Mouse (Mus musculus) cortical plate, adult 2 months (tissue): ENCODE results near the gene Acadvl.

ENCODE experiments used
- CTCF ChIP-seq: fragments of 200-500 bp; IDR thresholded peaks from 2 replicates; pipeline ENCODE4 v1.5.1; 2011; ENCODE audit warnings: mild to moderate bottlenecking, control low read depth, low read length; ENCODE audit not compliant: insufficient read depth; ENCODE audit errors: extremely low read depth
- POLR2A ChIP-seq: fragments of 200-500 bp; IDR thresholded peaks from 2 replicates; pipeline ENCODE4 v1.6.1; 2011; ENCODE audit warnings: mild to moderate bottlenecking, low read length, control low read depth; ENCODE audit not compliant: insufficient read depth; ENCODE audit errors: extremely low read depth

DNA sequence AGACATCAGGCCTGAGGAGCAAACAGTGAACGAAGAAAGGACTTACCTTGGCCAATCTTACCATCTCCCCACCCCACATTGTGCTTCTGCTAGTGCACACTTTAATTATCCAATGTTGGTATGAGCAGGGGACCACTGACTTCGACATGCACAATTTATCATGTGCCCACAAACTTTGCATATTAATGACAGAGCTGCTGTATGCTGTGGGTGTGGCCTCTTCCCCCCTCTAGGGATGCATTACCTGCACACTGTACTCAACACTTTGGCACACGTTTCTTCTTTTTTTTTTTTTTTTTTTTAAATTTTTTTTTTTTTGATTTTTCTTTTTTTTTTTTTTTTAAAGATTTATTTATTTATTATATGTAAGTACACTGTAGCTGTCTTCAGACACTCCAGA is 44.4 kb downstream of the Acadvl start:
- no peak for TF ChIP-seq CTCF
- no peak for TF ChIP-seq POLR2A
